In genomic region chr19:38298018-38298626, GRCm38 (mm10) we compare ENCODE assay signal across 12 mouse cellular contexts. TPM values are rescaled to one million over a fixed set of nuclear protein-coding genes. Genes with fewer than 3 reads are reported as not detected.
DNase-seq lines count a peak whose midpoint lies in the region; ATAC-seq and TF ChIP-seq lines count a peak whose summit lies in the region.
"Had no signal": no experiment of that assay in that cellular context is flagged by ENCODE, and none has a peak within 500 bp of the region (broad histone marks: within the 10 kb centered on the region; RNA-seq: fewer than 3 reads in every experiment).

No protein-coding gene starts in this region.

- no peak for ATAC-seq in intestine, postnatal 0 days
- ATAC-seq in cerebellum, adult (ENCODE audit: insufficient number of reproducible peaks, low FRiP score, low TSS enrichment): no peak
- no peak for ATAC-seq in heart, embryonic 11.5 days (replicated peaks; ENCODE audit: insufficient number of reproducible peaks, low FRiP score, low TSS enrichment)

- H3K9me3 ChIP-seq in ES-E14 (ENCODE audit: control insufficient read depth, insufficient read depth, low read depth, low read length): no peaks in the 10 kb centered on the region
- no peaks in the 10 kb centered on the region for H3K9me3 ChIP-seq in intestine, postnatal 0 days (ENCODE audit: control insufficient read depth)
- H3K9me3 ChIP-seq in heart, embryonic 11.5 days (replicated peaks; ENCODE audit: control insufficient read depth, low read length): no peaks in the 10 kb centered on the region
- H3K9me3 ChIP-seq: stomach, embryonic 15.5 days had no signal

- WGBS in kidney, adult 2 months: 30% methylated on average over 3 of the region's 3 CpGs
- 24% methylated on average over 3 of the region's 3 CpGs for WGBS in intestine, postnatal 0 days
- WGBS in heart, embryonic 11.5 days (ENCODE audit: insufficient replicate concordance): 7% methylated on average over 3 of the region's 3 CpGs

- TF ChIP-seq POLR2A in kidney, adult 2 months (IDR thresholded peaks at IDR 0.05; ENCODE audit: low read depth, low read length): no peak

- H3K9ac ChIP-seq in ES-E14 (ENCODE audit: insufficient read depth, low read depth, low read length, poor library complexity, severe bottlenecking): no peak overlapping the region
- H3K9ac ChIP-seq in intestine, postnatal 0 days (ENCODE audit: low read depth, low read length): no peak overlapping the region
- no peak overlapping the region for H3K9ac ChIP-seq in heart, embryonic 11.5 days (ENCODE audit: low read depth, low read length)
- H3K9ac ChIP-seq: stomach, embryonic 15.5 days had no signal

- in situ Hi-C loops in ES-E14 (cut with MboI; ENCODE audit: low sequenced_read_pairs in 2 of 2, unreplicated experiment in 2 of 2): no loop called here

- H3K4me1 ChIP-seq in kidney, adult 2 months (ENCODE audit: control insufficient read depth, insufficient read depth, low read length): no peaks in the 10 kb centered on the region
- peaks cover 0 to 6% of the 10 kb centered on the region in 2 experiments; a peak in 1 of 4 replicates for H3K4me1 ChIP-seq in ES-E14 (ENCODE audit: control insufficient read depth in 2 of 2, insufficient read depth in 2 of 2, low read length in 2 of 2, poor library complexity in 1 of 2)
- no peaks in the 10 kb centered on the region for H3K4me1 ChIP-seq in intestine, postnatal 0 days (replicated peaks; ENCODE audit: control insufficient read depth, insufficient read depth, low read length)
- no peaks in the 10 kb centered on the region for H3K4me1 ChIP-seq in heart, embryonic 11.5 days (ENCODE audit: control insufficient read depth, insufficient read depth, low read length)
- H3K4me1 ChIP-seq: stomach, embryonic 15.5 days had no signal

- no peak for TF ChIP-seq CTCF in kidney, adult 2 months (conservative IDR thresholded peaks at IDR 0.05; ENCODE audit: insufficient read depth, insufficient read length, low read depth, low read length)
- no peak for TF ChIP-seq CTCF in intestine, postnatal 0 days (IDR thresholded peaks at IDR 0.05; ENCODE audit: low read depth)

- H3K27me3 ChIP-seq in kidney, adult 2 months (replicated peaks; ENCODE audit: control insufficient read depth, insufficient read depth, low read length): no peaks in the 10 kb centered on the region
- no peaks in the 10 kb centered on the region for H3K27me3 ChIP-seq in intestine, postnatal 0 days (replicated peaks; ENCODE audit: control insufficient read depth, insufficient read depth, low read length)
- H3K27me3 ChIP-seq in heart, embryonic 11.5 days (ENCODE audit: control insufficient read depth, insufficient read depth, low read length): no peaks in the 10 kb centered on the region
- H3K27me3 ChIP-seq: stomach, embryonic 15.5 days had no signal

- no peaks in the 10 kb centered on the region for H3K36me3 ChIP-seq in kidney, adult 2 months (ENCODE audit: control insufficient read depth, insufficient read depth, low read length)
- H3K36me3 ChIP-seq in ES-E14 (ENCODE audit: control insufficient read depth, insufficient read depth, low read length, poor library complexity, severe bottlenecking): no peaks in the 10 kb centered on the region
- H3K36me3 ChIP-seq in intestine, postnatal 0 days (ENCODE audit: control insufficient read depth, insufficient read depth): no peaks in the 10 kb centered on the region
- H3K36me3 ChIP-seq in heart, embryonic 11.5 days (ENCODE audit: control insufficient read depth, insufficient read depth, low read length): no peaks in the 10 kb centered on the region
- H3K36me3 ChIP-seq: stomach, embryonic 15.5 days had no signal

- no peak overlapping the region for H3K4me2 ChIP-seq in intestine, postnatal 0 days (replicated peaks; ENCODE audit: low read depth)
- no peak overlapping the region for H3K4me2 ChIP-seq in heart, embryonic 11.5 days
- H3K4me2 ChIP-seq: stomach, embryonic 15.5 days had no signal

- DNase-seq in kidney, postnatal 14 days: peak; percentile 25
- no peak for DNase-seq in kidney, adult 2 months
- peak; percentile 41 for DNase-seq in ES-E14 (ENCODE audit: low read depth, low spot score)
- DNase-seq in embryo, embryonic 11.5 days (ENCODE audit: low read depth, low spot score): peak; percentile 23
- peak; percentile 15 for DNase-seq in lung, postnatal 36 days
- DNase-seq: heart, postnatal 36 days had no signal

- H3K4me3 ChIP-seq in kidney, adult 2 months (ENCODE audit: insufficient read depth, low read depth, low read length): no peak overlapping the region
- no peak overlapping the region for H3K4me3 ChIP-seq in ES-E14 (ENCODE audit: insufficient read depth in 1 of 2, low read depth in 1 of 2, low read length in 2 of 2, poor library complexity in 1 of 2, severe bottlenecking in 1 of 2)
- H3K4me3 ChIP-seq in intestine, postnatal 0 days (ENCODE audit: low read depth, low read length): no peak overlapping the region
- H3K4me3 ChIP-seq in heart, embryonic 11.5 days (ENCODE audit: low read depth, low read length): no peak overlapping the region
- H3K4me3 ChIP-seq: stomach, embryonic 15.5 days had no signal

- H3K27ac ChIP-seq in kidney, adult 2 months (ENCODE audit: insufficient read depth, low read depth, low read length): no peak overlapping the region
- H3K27ac ChIP-seq in ES-E14 (ENCODE audit: insufficient read depth, low read depth, low read length, poor library complexity, severe bottlenecking): peak overlapping the region; percentile 62; the same call in 1 of the 2 replicates
- H3K27ac ChIP-seq in intestine, postnatal 0 days (ENCODE audit: low read depth, low read length): no peak overlapping the region
- no peak overlapping the region for H3K27ac ChIP-seq in heart, embryonic 11.5 days (ENCODE audit: low read depth, low read length)
- H3K27ac ChIP-seq: stomach, embryonic 15.5 days had no signal

TF ChIP-seq in ES-E14, 5 proteins besides CTCF, POLR2A, EP300 and RAD21:
- TF ChIP-seq CHD2 (IDR thresholded peaks at IDR 0.05; ENCODE audit: low read depth, low read length) (no peak), MAFK (IDR thresholded peaks at IDR 0.05; ENCODE audit: insufficient read depth, low read depth, low read length) (no peak), ZC3H11A (IDR thresholded peaks at IDR 0.05; ENCODE audit: borderline replicate concordance, low read depth, low read length) (no peak), HCFC1 (IDR thresholded peaks at IDR 0.05; ENCODE audit: borderline replicate concordance, insufficient read depth, low read length) (no peak), ZNF384 (IDR thresholded peaks at IDR 0.05; ENCODE audit: low read depth, low read length) (no peak)

RNA-seq across cellular contexts. Expression of gene Lgi1, which starts 33.8 kb away (rescaled TPM):
- 0.10 and 0.28 TPM in 2 replicates for polyA plus RNA-seq in kidney, adult 2 months (2012; rRNA removed)
- total RNA-seq in ES-E14 (2012; rRNA removed): 0.18 and 0.53 TPM in 2 replicates
- polyA plus RNA-seq in intestine, postnatal 0 days (2015; fragmentation: Nextera tagmentation; extraction: Ambion mirVana): 0.76 and 0.91 TPM in 2 replicates
- polyA plus RNA-seq in heart, embryonic 11.5 days (2014; fragmentation: Nextera tagmentation; extraction: Ambion mirVana): 0.31 and 0.84 TPM in 2 replicates
- total RNA-seq: MEL; neutrophil, adult 5-6 weeks had no signal
